In the genomic region with DNA sequence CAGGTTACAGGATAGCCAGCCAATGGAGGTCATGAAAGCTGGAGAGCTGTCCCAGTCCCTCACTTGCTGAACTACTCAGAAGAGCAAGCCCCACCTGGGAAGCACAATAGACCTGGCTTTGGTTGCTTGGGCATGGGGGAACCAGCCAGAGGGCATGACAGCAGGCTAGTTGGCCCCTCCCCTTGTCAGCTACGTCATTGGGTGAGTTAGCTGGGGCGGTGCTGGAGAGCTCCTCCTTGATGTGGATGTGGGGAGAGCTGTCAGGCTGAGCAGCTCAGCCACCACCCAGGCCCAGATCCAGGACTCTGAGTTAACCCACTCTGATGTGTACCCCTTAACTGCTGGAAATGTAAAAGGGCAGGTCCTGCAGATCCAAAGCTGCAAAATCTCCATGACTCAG, we compare ENCODE assay signal across 12 mouse cellular contexts. TPM values are rescaled to one million over a fixed set of nuclear protein-coding genes. Genes with fewer than 3 reads are reported as not detected.
A peak's percentile ranks its signal among the peaks of the same experiment; 100 is the strongest.
DNase-seq lines count a peak whose midpoint lies in the region; ATAC-seq lines count a peak whose summit lies in the region.
"Had no signal": no experiment of that assay in that cellular context is flagged by ENCODE, and none has a peak within 500 bp of the region (broad histone marks: within the 10 kb centered on the region; RNA-seq: fewer than 3 reads in every experiment).

No protein-coding gene starts in this region.

- H3K27ac ChIP-seq in hindbrain, embryonic 11.5 days (ENCODE audit: low read depth, low read length): no peak overlapping the region
- no peak overlapping the region for H3K27ac ChIP-seq in midbrain, embryonic 14.5 days (replicated peaks; ENCODE audit: low read depth, low read length)

- H3K4me2 ChIP-seq in hindbrain, embryonic 11.5 days (replicated peaks; ENCODE audit: low read depth, low read length): no peak overlapping the region
- no peak overlapping the region for H3K4me2 ChIP-seq in midbrain, embryonic 14.5 days (ENCODE audit: low read length)
- H3K4me2 ChIP-seq: lung, embryonic 14.5 days had no signal

- no peaks in the 10 kb centered on the region for H3K9me3 ChIP-seq in hindbrain, embryonic 11.5 days (ENCODE audit: control insufficient read depth, low read length)
- no peaks in the 10 kb centered on the region for H3K9me3 ChIP-seq in midbrain, embryonic 14.5 days (ENCODE audit: control insufficient read depth, low read length)

- no peaks in the 10 kb centered on the region for H3K4me1 ChIP-seq in hindbrain, embryonic 11.5 days (replicated peaks; ENCODE audit: control insufficient read depth, insufficient read depth, low read length)
- no peaks in the 10 kb centered on the region for H3K4me1 ChIP-seq in midbrain, embryonic 14.5 days (ENCODE audit: control insufficient read depth, insufficient read depth, low read length)

- DNase-seq in CD4-positive helper T cell, adult 2 months (ENCODE audit: low read depth, low spot score): peak; percentile 55
- DNase-seq in R1 (ENCODE audit: low read depth, low spot score) (peak; percentile 46), liver (peak; percentile 18)
- DNase-seq in hindbrain, embryonic 11.5 days (ENCODE audit: low spot score): no peak
- DNase-seq in midbrain, embryonic 14.5 days: no peak
- no peak for DNase-seq in yolk sac, embryonic 10.5 days (ENCODE audit: low spot score)
- DNase-seq: adrenal gland, postnatal 14 days; cerebellum, postnatal 25 days; heart, postnatal 14 days; lung, embryonic 14.5 days had no signal

- H3K4me3 ChIP-seq in hindbrain, embryonic 11.5 days (ENCODE audit: low read depth, low read length): no peak overlapping the region
- no peak overlapping the region for H3K4me3 ChIP-seq in midbrain, embryonic 14.5 days (replicated peaks; ENCODE audit: low read depth, low read length)

- no peak overlapping the region for H3K9ac ChIP-seq in hindbrain, embryonic 11.5 days (ENCODE audit: low read depth, low read length)
- H3K9ac ChIP-seq in midbrain, embryonic 14.5 days (replicated peaks; ENCODE audit: low read length): no peak overlapping the region
- H3K9ac ChIP-seq: lung, embryonic 14.5 days had no signal

- 8% methylated on average over 2 of the region's 2 CpGs for WGBS in hindbrain, embryonic 11.5 days
- WGBS in midbrain, embryonic 14.5 days: 4% methylated on average over 2 of the region's 2 CpGs

- ATAC-seq in neutrophil, adult 5-6 weeks (ENCODE audit: extremely low read depth, insufficient number of reproducible peaks, low FRiP score, poor library complexity, severe bottlenecking): peak; percentile 61; the same call in 1 of the 2 replicates
- no peak for ATAC-seq in hindbrain, embryonic 11.5 days (ENCODE audit: low FRiP score)
- ATAC-seq in midbrain, embryonic 14.5 days (ENCODE audit: low FRiP score, low TSS enrichment): no peak
- ATAC-seq: Patski had no signal

- no peaks in the 10 kb centered on the region for H3K27me3 ChIP-seq in hindbrain, embryonic 11.5 days (ENCODE audit: control insufficient read depth, insufficient read depth, low read length)
- H3K27me3 ChIP-seq in midbrain, embryonic 14.5 days (ENCODE audit: control insufficient read depth, insufficient read depth, low read length): no peaks in the 10 kb centered on the region
- H3K27me3 ChIP-seq: Patski had no signal

- no peaks in the 10 kb centered on the region for H3K36me3 ChIP-seq in hindbrain, embryonic 11.5 days (ENCODE audit: control insufficient read depth, insufficient read depth, low read length)
- H3K36me3 ChIP-seq in midbrain, embryonic 14.5 days (ENCODE audit: control insufficient read depth, insufficient read depth, low read length): no peaks in the 10 kb centered on the region

RNA-seq across cellular contexts. Expression of gene Pik3ap1, which starts 24.4 kb away (rescaled TPM):
- 103 and 110 TPM in 2 replicates for total RNA-seq in neutrophil, adult 5-6 weeks (2017)
- polyA plus RNA-seq in hindbrain, embryonic 11.5 days (2014; fragmentation: Nextera tagmentation; extraction: Ambion mirVana): 1.7 TPM in 2 replicates
- 1.1 and 2.9 TPM in 2 replicates for polyA plus RNA-seq in midbrain, embryonic 14.5 days (2014; fragmentation: Nextera tagmentation; extraction: Ambion mirVana)

Comparison
In these comparisons a context has a peak if more than half of its experiments do, and no peak if none do; other contexts are left out.
1. DNase-seq: peak in CD4-positive helper T cell, adult 2 months (single experiment), R1 (single experiment) and liver (single experiment); none in hindbrain, embryonic 11.5 days (single experiment), midbrain, embryonic 14.5 days (single experiment) and yolk sac, embryonic 10.5 days (single experiment).